Mouse (Mus musculus): Measurements from ENCODE around the gene Adamts9. TPM values are rescaled to one million over a fixed set of nuclear protein-coding genes. Genes with fewer than 3 reads are reported as not detected.

Gene Adamts9
- polyA plus RNA-seq, 1 experiment from 2014 or later, result not detected

- no peak overlapping the region for H3K4me3 ChIP-seq (ENCODE audit: inconsistent target)
- no peaks in the 10 kb centered on the region for H3K79me2 ChIP-seq (ENCODE audit: inconsistent target)
- H3K36me3 ChIP-seq (ENCODE audit: inconsistent target), result no peaks in the 10 kb centered on the region
- H3K27ac ChIP-seq, result no peak overlapping the region
- WGBS (ENCODE audit: missing documents), result 15% methylated on average over 7 of the region's 7 CpGs
Observed at GRCm38 (mm10) chr6:92784782-92785181, 158.5 kb downstream of the Adamts9 start.

GRCm38 (mm10) chr6:92781446-92781845 lies 161.8 kb downstream of the Adamts9 start:
- no peak overlapping the region for H3K27ac ChIP-seq
- no peaks in the 10 kb centered on the region for H3K79me2 ChIP-seq (ENCODE audit: inconsistent target)
- H3K4me3 ChIP-seq (ENCODE audit: inconsistent target), result no peak overlapping the region
- WGBS (ENCODE audit: missing documents), result 88% methylated on average over 6 of the region's 6 CpGs
- no peaks in the 10 kb centered on the region for H3K36me3 ChIP-seq (ENCODE audit: inconsistent target)

- Histone ChIP-seq H3K4me3 (ENCODE audit: inconsistent target) (no peak overlapping the region), H3K79me2 (ENCODE audit: inconsistent target) (no peaks in the 10 kb centered on the region), H3K36me3 (ENCODE audit: inconsistent target) (no peaks in the 10 kb centered on the region), H3K27ac (no peak overlapping the region)
- WGBS (ENCODE audit: missing documents), result 65% methylated on average over 4 of the region's 5 CpGs
Observed at GRCm38 (mm10) chr6:92779935-92780205, 163.4 kb downstream of the Adamts9 start.

GRCm38 (mm10) chr6:92779140-92779934 lies 164.0 kb downstream of the Adamts9 start:
- H3K27ac ChIP-seq, result no peak overlapping the region
- H3K36me3 ChIP-seq (ENCODE audit: inconsistent target), result no peaks in the 10 kb centered on the region
- H3K79me2 ChIP-seq (ENCODE audit: inconsistent target), result no peaks in the 10 kb centered on the region
- no peak overlapping the region for H3K4me3 ChIP-seq (ENCODE audit: inconsistent target)
- WGBS (ENCODE audit: missing documents), result 72% methylated on average over 11 of the region's 11 CpGs

GRCm38 (mm10) chr6:92776356-92776755 lies 166.9 kb downstream of the Adamts9 start:
- Histone ChIP-seq H3K4me3 (ENCODE audit: inconsistent target) (no peak overlapping the region), H3K36me3 (ENCODE audit: inconsistent target) (no peaks in the 10 kb centered on the region), H3K79me2 (ENCODE audit: inconsistent target) (no peaks in the 10 kb centered on the region), H3K27ac (no peak overlapping the region)
- 20% methylated on average over 2 of the region's 2 CpGs for WGBS (ENCODE audit: missing documents)

GRCm38 (mm10) chr6:92762372-92762771 lies 180.9 kb downstream of the Adamts9 start:
- no peak overlapping the region for H3K4me3 ChIP-seq (ENCODE audit: inconsistent target)
- H3K36me3 ChIP-seq (ENCODE audit: inconsistent target), result no peaks in the 10 kb centered on the region
- H3K27ac ChIP-seq, result no peak overlapping the region
- WGBS (ENCODE audit: missing documents), result 34% methylated on average over 3 of the region's 3 CpGs
- no peaks in the 10 kb centered on the region for H3K79me2 ChIP-seq (ENCODE audit: inconsistent target)

GRCm38 (mm10) chr6:92759616-92760015 lies 183.7 kb downstream of the Adamts9 start:
- no peaks in the 10 kb centered on the region for H3K36me3 ChIP-seq (ENCODE audit: inconsistent target)
- no peaks in the 10 kb centered on the region for H3K79me2 ChIP-seq (ENCODE audit: inconsistent target)
- H3K27ac ChIP-seq, result no peak overlapping the region
- H3K4me3 ChIP-seq (ENCODE audit: inconsistent target), result no peak overlapping the region

GRCm38 (mm10) chr6:92755826-92756225 lies 187.5 kb downstream of the Adamts9 start:
- WGBS (ENCODE audit: missing documents), result 47% methylated on average over 5 of the region's 5 CpGs
- Histone ChIP-seq H3K27ac (no peak overlapping the region), H3K79me2 (ENCODE audit: inconsistent target) (no peaks in the 10 kb centered on the region), H3K36me3 (ENCODE audit: inconsistent target) (no peaks in the 10 kb centered on the region), H3K4me3 (ENCODE audit: inconsistent target) (no peak overlapping the region)

- Histone ChIP-seq H3K4me3 (ENCODE audit: inconsistent target) (no peak overlapping the region), H3K36me3 (ENCODE audit: inconsistent target) (no peaks in the 10 kb centered on the region), H3K27ac (no peak overlapping the region), H3K79me2 (ENCODE audit: inconsistent target) (no peaks in the 10 kb centered on the region)
- 88% methylated on average over 2 of the region's 2 CpGs for WGBS (ENCODE audit: missing documents)
Observed at GRCm38 (mm10) chr6:92752737-92753136, 190.6 kb downstream of the Adamts9 start.

- Histone ChIP-seq H3K36me3 (ENCODE audit: inconsistent target) (no peaks in the 10 kb centered on the region), H3K27ac (no peak overlapping the region), H3K4me3 (ENCODE audit: inconsistent target) (no peak overlapping the region), H3K79me2 (ENCODE audit: inconsistent target) (no peaks in the 10 kb centered on the region)
- WGBS (ENCODE audit: missing documents), result 72% methylated on average over 4 of the region's 4 CpGs
Observed at GRCm38 (mm10) chr6:92749420-92749819, 193.9 kb downstream of the Adamts9 start.

- 28% methylated on average over 11 of the region's 11 CpGs for WGBS (ENCODE audit: missing documents)
- no peak overlapping the region for H3K4me3 ChIP-seq (ENCODE audit: inconsistent target)
- no peaks in the 10 kb centered on the region for H3K79me2 ChIP-seq (ENCODE audit: inconsistent target)
- H3K36me3 ChIP-seq (ENCODE audit: inconsistent target), result no peaks in the 10 kb centered on the region
- H3K27ac ChIP-seq, result no peak overlapping the region
Observed at GRCm38 (mm10) chr6:92743605-92744004, 199.7 kb downstream of the Adamts9 start.

GRCm38 (mm10) chr6:92737116-92737515 lies 206.2 kb downstream of the Adamts9 start:
- 88% methylated on average over 1 of the region's 1 CpGs for WGBS (ENCODE audit: missing documents)
- H3K36me3 ChIP-seq (ENCODE audit: inconsistent target), result no peaks in the 10 kb centered on the region
- H3K79me2 ChIP-seq (ENCODE audit: inconsistent target), result no peaks in the 10 kb centered on the region
- no peak overlapping the region for H3K4me3 ChIP-seq (ENCODE audit: inconsistent target)
- H3K27ac ChIP-seq, result no peak overlapping the region

GRCm38 (mm10) chr6:92733651-92734050 lies 209.6 kb downstream of the Adamts9 start:
- H3K36me3 ChIP-seq (ENCODE audit: inconsistent target), result no peaks in the 10 kb centered on the region
- H3K27ac ChIP-seq, result no peak overlapping the region
- no peak overlapping the region for H3K4me3 ChIP-seq (ENCODE audit: inconsistent target)
- H3K79me2 ChIP-seq (ENCODE audit: inconsistent target), result no peaks in the 10 kb centered on the region

- no peak overlapping the region for H3K27ac ChIP-seq
- no peaks in the 10 kb centered on the region for H3K79me2 ChIP-seq (ENCODE audit: inconsistent target)
- H3K4me3 ChIP-seq (ENCODE audit: inconsistent target), result no peak overlapping the region
- H3K36me3 ChIP-seq (ENCODE audit: inconsistent target), result no peaks in the 10 kb centered on the region
- 48% methylated on average over 7 of the region's 7 CpGs for WGBS (ENCODE audit: missing documents)
Observed at GRCm38 (mm10) chr6:92728514-92728913, 214.8 kb downstream of the Adamts9 start.

GRCm38 (mm10) chr6:92728084-92728483 lies 215.2 kb downstream of the Adamts9 start:
- Histone ChIP-seq H3K36me3 (ENCODE audit: inconsistent target) (no peaks in the 10 kb centered on the region), H3K4me3 (ENCODE audit: inconsistent target) (no peak overlapping the region), H3K79me2 (ENCODE audit: inconsistent target) (no peaks in the 10 kb centered on the region), H3K27ac (no peak overlapping the region)
- 12% methylated on average over 10 of the region's 10 CpGs for WGBS (ENCODE audit: missing documents)

- Histone ChIP-seq H3K79me2 (ENCODE audit: inconsistent target) (no peaks in the 10 kb centered on the region), H3K36me3 (ENCODE audit: inconsistent target) (no peaks in the 10 kb centered on the region), H3K27ac (no peak overlapping the region), H3K4me3 (ENCODE audit: inconsistent target) (no peak overlapping the region)
- 50% methylated on average over 7 of the region's 7 CpGs for WGBS (ENCODE audit: missing documents)
Observed at GRCm38 (mm10) chr6:92727351-92727986, 215.8 kb downstream of the Adamts9 start.
